Mouse (Mus musculus) cerebellum, adult (tissue): ENCODE results near the gene Plac9a.

Experiments
- ATAC-seq: cut with Nextera tagmentation; 2 replicates; pipeline ENCODE4 v1.9.2; 2017; ENCODE audit warnings: mild to moderate bottlenecking, moderate library complexity, mixed read lengths; ENCODE audit not compliant: insufficient number of reproducible peaks, low FRiP score, low TSS enrichment

Gene Plac9a

DNA sequence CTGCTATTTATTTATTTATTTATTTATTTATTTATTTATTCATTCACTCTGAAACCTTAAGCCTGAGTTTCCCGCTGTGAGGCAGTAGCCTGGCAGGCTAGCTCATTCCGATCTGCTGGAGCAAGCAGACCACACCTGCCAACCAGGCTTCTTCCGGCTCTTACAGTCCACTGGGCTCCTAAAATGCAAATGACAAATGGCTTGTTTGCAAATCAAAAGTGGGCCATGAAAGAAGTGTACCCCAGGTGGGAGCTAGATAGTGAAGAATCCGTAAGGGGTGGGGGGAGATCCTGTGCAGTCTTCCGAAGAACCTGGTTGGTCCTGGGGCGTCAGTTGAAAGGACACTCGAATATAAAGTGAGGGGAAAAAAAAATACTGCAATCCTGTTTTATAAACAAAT, 61.9 kb downstream of the Plac9a start:
- ATAC-seq = no peak

DNA sequence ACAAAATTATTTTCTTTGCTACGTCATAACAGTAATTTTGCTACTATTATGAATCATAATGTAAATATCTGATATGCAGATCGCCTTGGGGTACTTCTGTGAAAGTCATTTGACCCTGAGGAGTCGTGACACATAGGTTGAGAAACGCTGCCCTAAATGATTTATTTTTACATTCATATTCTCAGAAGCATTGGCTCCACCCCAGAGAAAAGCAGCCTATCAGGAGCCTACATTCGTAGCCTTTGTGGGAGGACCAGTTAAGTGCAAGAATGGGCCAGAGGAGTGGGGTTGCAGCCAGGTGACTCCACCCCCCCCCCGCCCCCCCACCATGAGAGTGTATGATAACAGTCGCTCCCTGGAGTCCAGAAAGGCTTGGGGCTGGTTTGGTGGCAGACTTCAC, 63.1 kb downstream of the Plac9a start:
- no peak for ATAC-seq

DNA sequence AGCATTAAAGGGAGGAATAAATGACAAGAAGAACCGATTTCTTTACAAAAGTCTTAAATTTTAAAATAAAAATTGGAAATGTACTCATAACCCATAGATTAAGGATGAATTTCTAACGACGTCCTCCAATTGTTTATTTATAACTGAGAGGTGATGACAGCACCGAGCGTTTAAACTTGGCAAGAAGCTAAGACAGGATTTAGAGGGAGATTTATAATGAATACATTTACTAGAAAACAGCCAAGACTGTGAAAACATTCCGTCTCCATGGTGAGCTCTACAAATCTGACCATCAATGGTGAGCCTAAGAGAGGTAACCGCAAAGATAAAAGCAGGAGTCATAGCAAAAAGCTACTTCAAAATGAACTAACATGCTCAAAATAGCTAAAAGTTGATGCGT, 64.5 kb downstream of the Plac9a start:
- ATAC-seq = no peak
